Mouse (Mus musculus) myocyte (in vitro differentiated cells): Measurements from ENCODE around the gene Cox10.

Experiments used
- E2F4 ChIP-seq: IDR thresholded peaks from one replicate; pipeline ENCODE4 v1.6.1; 2011; ENCODE audit warnings: mild to moderate bottlenecking, control low read depth, moderate library complexity; ENCODE audit not compliant: insufficient read depth
- TCF12 ChIP-seq: IDR thresholded peaks from one replicate; pipeline ENCODE4 v1.6.1; 2011; ENCODE audit warnings: mild to moderate bottlenecking, control low read depth; ENCODE audit not compliant: poor library complexity, insufficient read depth, severe bottlenecking

DNA sequence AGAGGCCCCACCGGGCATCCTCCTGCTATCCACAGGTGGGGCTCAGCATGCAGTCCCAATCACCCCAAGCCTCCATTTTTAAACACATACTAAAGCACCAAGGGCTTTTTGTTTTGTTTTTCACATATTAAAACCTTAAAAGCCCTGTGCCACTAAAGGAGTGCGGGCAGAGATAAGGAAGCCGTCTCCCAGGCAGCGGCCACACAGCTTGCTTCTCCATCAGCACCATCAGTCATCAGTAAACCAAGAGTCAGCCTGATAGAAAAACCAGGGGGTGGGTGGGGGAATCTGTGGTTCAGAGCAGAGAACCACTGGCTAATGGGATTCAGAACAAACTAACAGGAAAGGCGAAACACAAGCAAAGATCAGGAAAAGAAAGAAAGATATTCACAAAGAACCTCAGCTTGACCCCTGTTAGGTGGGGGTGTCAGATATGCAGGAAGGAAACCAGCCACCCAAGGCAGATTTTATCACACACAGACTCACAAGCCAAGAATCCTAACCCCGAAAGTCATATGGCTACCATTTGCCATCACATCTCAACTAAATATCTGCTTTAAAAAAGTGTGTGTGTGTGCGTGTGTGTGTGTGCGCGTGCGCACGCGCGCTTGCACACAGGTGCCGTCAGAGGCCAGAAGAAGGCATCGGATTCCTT is 41.7 kb downstream of the Cox10 start:
- TF ChIP-seq E2F4 = no peak
- no peak for TF ChIP-seq TCF12
